Mouse (Mus musculus) right cerebral cortex, adult 2 months (tissue): Measurements from ENCODE around the gene Txnip.
A peak's percentile ranks its signal among the peaks of the same experiment; 100 is the strongest.
"Not testable (repeated sequence)": the region's sequence is repeated elsewhere in the genome, so short reads cannot be mapped to it uniquely, and the experiment has no call there.

Source experiments
- DNase-seq, 2 experiments: peaks; one replicate each; pipeline ENCODE4 v3.0.0; 2021 to 2022; ENCODE audit warnings: low spot score in 2 of 2

Txnip gene

GRCm38 (mm10) chr3:96557694-96558093 lies at the start of gene Txnip:
Txnip (plus strand) TSS chr3:96557957.
- DNase-seq: peak; percentile 95

DNA sequence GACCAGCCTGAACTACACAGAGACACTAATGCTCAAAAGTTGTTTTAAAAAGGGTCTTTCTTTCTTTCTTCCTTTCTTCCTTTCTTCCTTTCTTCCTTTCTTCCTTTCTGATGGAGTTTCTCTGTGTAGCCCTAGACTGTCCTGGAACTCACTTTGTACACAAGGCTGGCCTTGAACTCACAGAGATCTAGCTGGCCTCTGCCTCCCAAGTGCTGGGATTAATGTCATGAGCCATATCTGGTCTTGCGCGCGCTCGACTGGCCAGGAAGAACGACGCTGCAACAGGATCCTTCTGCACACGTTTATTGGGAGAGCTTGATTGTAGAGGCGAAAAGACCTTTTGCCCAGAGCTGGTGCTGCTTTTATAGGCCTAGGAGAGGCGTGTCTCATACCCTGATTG lies 49.8 kb upstream of the Txnip start:
- DNase-seq: not testable (repeated sequence)

GRCm38 (mm10) chr3:96520171-96520570 lies 37.6 kb upstream of the Txnip start:
- no peak for DNase-seq

GRCm38 (mm10) chr3:96522149-96522548 lies 35.6 kb upstream of the Txnip start:
- DNase-seq: no peak

GRCm38 (mm10) chr3:96524028-96524810 lies 33.5 kb upstream of the Txnip start:
- no peak for DNase-seq

- DNase-seq: no peak
These were observed 32.8 kb upstream of the Txnip start, which contains the start of gene Hfe2 for GRCm38 (mm10) chr3:96524914-96525313. Hfe2 (plus strand) TSS chr3:96525172.

DNA sequence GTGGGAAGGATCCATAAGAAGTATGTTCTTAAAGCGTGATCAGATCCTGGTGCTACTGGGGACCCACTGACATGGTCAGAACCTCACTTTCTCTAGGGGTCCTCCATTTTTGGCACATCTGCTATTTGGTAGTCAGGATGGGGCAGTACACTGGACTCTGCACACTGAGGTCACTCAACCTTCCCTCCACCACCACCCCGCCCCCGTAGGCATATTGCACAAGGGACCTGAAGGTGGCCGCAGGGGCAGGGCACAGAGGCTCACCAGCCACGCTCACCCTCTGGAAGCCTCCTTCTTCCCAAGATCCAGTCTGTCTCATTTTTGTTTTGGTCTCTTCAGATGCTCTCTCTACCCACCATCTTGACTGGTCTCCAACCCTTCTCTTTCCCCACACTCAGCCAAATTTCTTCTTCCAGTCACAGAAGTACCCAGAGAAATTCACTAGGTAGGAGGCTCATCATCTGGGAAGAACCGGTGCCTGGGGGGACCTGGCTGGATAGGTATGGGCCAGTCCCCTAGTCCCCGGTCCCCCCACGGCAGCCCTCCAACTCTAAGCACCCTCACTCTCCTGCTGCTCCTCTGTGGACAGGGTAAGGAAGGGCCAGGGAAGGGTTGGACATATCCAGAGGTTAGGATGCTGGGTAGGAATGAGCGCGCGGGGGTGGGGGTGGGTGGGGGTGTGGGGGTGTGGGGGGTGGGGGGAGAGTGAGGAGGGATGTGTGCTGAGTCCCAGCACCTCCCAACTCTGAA lies 31.6 kb upstream of the Txnip start:
- DNase-seq: no peak

DNA sequence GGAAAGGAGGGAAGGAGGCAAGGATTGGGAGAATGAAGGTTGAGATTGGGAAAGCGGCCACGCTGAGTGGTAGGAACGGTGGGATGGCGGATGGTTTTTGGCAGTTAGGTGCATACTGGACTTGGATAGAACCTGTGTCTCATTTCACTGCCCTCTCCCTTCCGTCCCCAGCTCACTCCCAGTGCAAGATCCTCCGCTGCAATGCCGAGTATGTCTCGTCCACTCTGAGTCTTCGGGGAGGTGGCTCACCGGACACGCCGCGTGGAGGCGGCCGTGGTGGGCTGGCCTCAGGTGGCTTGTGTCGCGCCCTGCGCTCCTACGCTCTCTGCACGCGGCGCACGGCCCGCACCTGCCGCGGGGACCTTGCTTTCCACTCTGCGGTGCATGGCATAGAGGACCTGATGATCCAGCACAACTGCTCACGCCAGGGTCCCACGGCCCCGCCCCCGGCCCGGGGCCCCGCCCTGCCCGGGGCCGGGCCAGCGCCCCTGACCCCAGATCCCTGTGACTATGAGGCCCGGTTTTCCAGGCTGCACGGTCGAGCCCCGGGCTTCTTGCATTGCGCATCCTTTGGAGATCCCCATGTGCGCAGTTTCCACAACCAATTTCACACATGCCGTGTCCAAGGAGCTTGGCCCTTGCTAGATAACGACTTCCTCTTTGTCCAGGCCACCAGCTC lies 30.8 kb upstream of the Txnip start:
- no peak for DNase-seq

GRCm38 (mm10) chr3:96528506-96528905 lies 29.3 kb upstream of the Txnip start:
- DNase-seq: no peak

DNA sequence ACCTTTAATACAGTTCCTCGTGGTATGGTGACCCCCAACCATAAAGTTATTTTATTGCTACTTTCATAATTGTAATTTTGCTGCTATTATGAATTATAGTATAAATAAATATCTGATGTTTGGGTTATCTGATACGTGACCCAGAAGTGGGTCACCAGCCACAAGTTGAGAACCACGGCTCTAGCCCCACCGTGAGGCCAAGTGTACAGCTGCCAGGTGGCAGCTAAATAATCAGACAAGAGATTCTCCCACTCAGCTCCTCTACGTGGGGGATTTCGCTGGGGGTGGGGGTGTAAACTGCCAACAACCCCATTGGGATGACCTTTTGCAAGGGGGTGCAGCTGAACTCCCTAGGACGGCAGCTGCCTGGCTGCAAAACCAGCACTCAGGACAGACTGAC lies 25.7 kb upstream of the Txnip start:
- no peak for DNase-seq

- no peak for DNase-seq
These were observed 23.5 kb upstream of the Txnip start for GRCm38 (mm10) chr3:96534300-96534699.

GRCm38 (mm10) chr3:96539316-96539715 lies 18.4 kb upstream of the Txnip start:
- DNase-seq: no peak

- DNase-seq: no peak
These were observed 17.0 kb upstream of the Txnip start for GRCm38 (mm10) chr3:96540740-96541139.

DNA sequence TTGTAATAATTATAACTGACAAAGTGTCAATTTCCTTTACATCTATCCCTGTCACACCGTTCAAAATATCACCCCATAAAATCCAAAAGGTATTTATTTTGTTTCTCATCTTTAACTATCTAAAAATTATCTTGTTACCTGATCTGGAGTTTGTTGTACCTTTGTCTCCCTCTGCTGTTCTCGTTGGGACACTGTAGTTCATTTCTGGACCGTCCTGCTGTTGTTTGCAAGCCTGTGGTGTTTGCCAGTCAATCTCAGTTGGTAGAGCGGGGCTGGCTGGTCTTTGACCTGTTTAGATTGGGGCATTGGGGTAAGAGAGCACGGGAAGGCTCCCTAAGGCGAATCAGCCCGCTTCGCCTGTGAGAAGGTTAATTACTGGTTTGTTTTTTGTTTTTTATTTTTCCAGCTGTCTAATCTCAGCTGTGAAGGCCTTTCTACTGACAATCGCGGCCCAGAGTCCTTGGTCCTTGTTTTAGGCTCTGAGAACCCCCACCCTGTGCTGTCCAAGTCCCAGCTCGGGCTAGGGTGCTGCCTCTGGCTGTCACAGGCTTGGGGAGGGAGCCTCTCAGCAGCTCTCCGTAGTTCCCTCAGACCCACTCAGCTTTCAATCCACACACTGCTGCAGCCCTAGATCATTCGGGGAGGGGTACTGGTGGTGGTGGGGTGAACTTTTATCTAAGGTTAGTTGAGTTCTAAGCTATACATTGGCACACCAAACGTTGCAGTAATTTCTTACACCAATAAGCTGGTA lies 16.3 kb upstream of the Txnip start:
- no peak for DNase-seq

- DNase-seq: no peak
These were observed 15.2 kb upstream of the Txnip start for GRCm38 (mm10) chr3:96542554-96542953.

- DNase-seq: peak; percentile 49 to 56
These were observed 14.4 kb upstream of the Txnip start for GRCm38 (mm10) chr3:96543345-96543744.

GRCm38 (mm10) chr3:96545565-96545964 lies 12.2 kb upstream of the Txnip start:
- no peak for DNase-seq

GRCm38 (mm10) chr3:96546880-96547279 lies 10.9 kb upstream of the Txnip start:
- no peak for DNase-seq

- peak; percentile 82 to 88 for DNase-seq
These were observed 10.3 kb upstream of the Txnip start for GRCm38 (mm10) chr3:96547389-96547960.

GRCm38 (mm10) chr3:96548824-96549223 lies 8.9 kb upstream of the Txnip start:
- no peak for DNase-seq

DNA sequence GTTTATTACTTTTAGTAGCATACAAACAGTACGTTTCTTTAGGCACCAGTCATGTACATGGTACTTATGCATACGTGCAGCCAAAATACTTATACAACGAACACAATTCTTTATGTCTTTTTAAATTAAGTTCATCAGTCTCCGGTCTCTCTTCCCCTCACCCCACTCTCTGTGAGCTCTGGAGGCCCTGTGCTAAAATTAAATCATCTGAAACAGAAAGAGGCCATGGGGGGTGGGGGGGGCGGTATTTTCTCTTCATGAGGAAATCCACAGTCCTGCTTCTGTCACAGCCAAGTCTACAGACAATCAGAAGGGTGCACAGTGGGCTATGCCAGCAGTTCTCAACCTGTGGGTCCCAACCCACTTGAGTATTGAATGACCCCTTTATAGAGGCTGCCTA lies 8.4 kb upstream of the Txnip start:
- DNase-seq: no peak
